Mouse (Mus musculus): ENCODE data around the gene Opcml.

- TF ChIP-seq CTCF (IDR thresholded peaks at IDR 0.05; ENCODE audit: extremely low read depth, insufficient read depth, low read length): no peak
- no peak for TF ChIP-seq POLR2A (IDR thresholded peaks at IDR 0.05; ENCODE audit: extremely low read depth, insufficient read depth, low read length)
Observed at GRCm38 (mm10) chr9:28208696-28209095, 418.1 kb downstream of the Opcml start.

Data from cortical plate, adult 2 months (tissue).